ENCODE assay signal across 14 mouse cellular contexts in genomic region chr14:19942329-19942728, GRCm38 (mm10). TPM values are rescaled to one million over a fixed set of nuclear protein-coding genes. Genes with fewer than 3 reads are reported as not detected.
DNase-seq lines count a peak whose midpoint lies in the region; ATAC-seq lines count a peak whose summit lies in the region.
"Had no signal": no experiment of that assay in that cellular context is flagged by ENCODE, and none has a peak within 500 bp of the region (broad histone marks: within the 10 kb centered on the region; RNA-seq: fewer than 3 reads in every experiment).

No protein-coding gene starts in this region.

- peak; percentile 70 for ATAC-seq in midbrain, embryonic 12.5 days (ENCODE audit: low FRiP score, low read depth)

- WGBS in embryonic facial prominence, embryonic 10.5 days: 63% methylated on average over 4 of the region's 4 CpGs
- 44% methylated on average over 4 of the region's 4 CpGs for WGBS in hindbrain, embryonic 10.5 days
- WGBS in midbrain, embryonic 12.5 days: 21% methylated on average over 4 of the region's 4 CpGs

- no peaks in the 10 kb centered on the region for H3K9me3 ChIP-seq in embryonic facial prominence, embryonic 10.5 days
- H3K9me3 ChIP-seq in hindbrain, embryonic 10.5 days: no peaks in the 10 kb centered on the region
- H3K9me3 ChIP-seq in midbrain, embryonic 12.5 days: no peaks in the 10 kb centered on the region
- H3K9me3 ChIP-seq: embryonic facial prominence, embryonic 13.5 days had no signal

- H3K4me2 ChIP-seq in midbrain, embryonic 12.5 days (replicated peaks): no peak overlapping the region; the same call in 1 of the 2 replicates
- H3K4me2 ChIP-seq: embryonic facial prominence, embryonic 13.5 days had no signal

- H3K4me1 ChIP-seq in embryonic facial prominence, embryonic 10.5 days: peaks cover 10% of the 10 kb centered on the region
- H3K4me1 ChIP-seq in hindbrain, embryonic 10.5 days (replicated peaks): peaks cover 14% of the 10 kb centered on the region
- peaks cover 35% of the 10 kb centered on the region for H3K4me1 ChIP-seq in midbrain, embryonic 12.5 days

- H3K9ac ChIP-seq in midbrain, embryonic 12.5 days (replicated peaks): no peak overlapping the region
- H3K9ac ChIP-seq: embryonic facial prominence, embryonic 13.5 days; liver, embryonic 14.5 days had no signal

- H3K27ac ChIP-seq in embryonic facial prominence, embryonic 10.5 days (replicated peaks): peak overlapping the region; percentile 32; the same call in 1 of the 2 replicates
- H3K27ac ChIP-seq in hindbrain, embryonic 10.5 days: peak overlapping the region; percentile 80
- peak overlapping the region; percentile 67 for H3K27ac ChIP-seq in midbrain, embryonic 12.5 days (replicated peaks)
- H3K27ac ChIP-seq: embryonic facial prominence, embryonic 13.5 days; liver, embryonic 14.5 days had no signal

- H3K4me3 ChIP-seq in embryonic facial prominence, embryonic 10.5 days: no peak overlapping the region
- no peak overlapping the region for H3K4me3 ChIP-seq in hindbrain, embryonic 10.5 days
- no peak overlapping the region for H3K4me3 ChIP-seq in midbrain, embryonic 12.5 days
- H3K4me3 ChIP-seq: embryonic facial prominence, embryonic 13.5 days had no signal

- H3K36me3 ChIP-seq in embryonic facial prominence, embryonic 10.5 days (replicated peaks): peaks cover 17% of the 10 kb centered on the region
- peaks cover 13% of the 10 kb centered on the region; the same call in 1 of the 2 replicates for H3K36me3 ChIP-seq in hindbrain, embryonic 10.5 days
- 0 out of 2 replicates have a peak, but pooled peaks cover 14% of the 10 kb centered on the region for H3K36me3 ChIP-seq in midbrain, embryonic 12.5 days
- H3K36me3 ChIP-seq: embryonic facial prominence, embryonic 13.5 days had no signal

- H3K27me3 ChIP-seq in embryonic facial prominence, embryonic 10.5 days (replicated peaks; ENCODE audit: low read depth, poor library complexity, severe bottlenecking): no peaks in the 10 kb centered on the region
- no peaks in the 10 kb centered on the region for H3K27me3 ChIP-seq in hindbrain, embryonic 10.5 days (ENCODE audit: insufficient read depth, poor library complexity, severe bottlenecking)
- no peaks in the 10 kb centered on the region for H3K27me3 ChIP-seq in midbrain, embryonic 12.5 days
- H3K27me3 ChIP-seq: embryonic facial prominence, embryonic 13.5 days had no signal

- peak; percentile 89 for DNase-seq in heart, adult 11 months
- no peak for DNase-seq in heart, adult 8-10 months (ENCODE audit: low spot score)
- DNase-seq in embryonic facial prominence, embryonic 10.5 days (ENCODE audit: low spot score): no peak
- no peak for DNase-seq in hindbrain, embryonic 10.5 days (ENCODE audit: low spot score)
- DNase-seq in urinary bladder, postnatal 10 days (ENCODE audit: low spot score): no peak
- DNase-seq in gastrocnemius, postnatal 25 days: no peak
- no peak for DNase-seq in gastrocnemius, postnatal 4 days (ENCODE audit: low spot score in 2 of 2)
- DNase-seq: adrenal gland, adult 8-10 months; cerebellum, postnatal 36 days; kidney, adult 9 months; left cerebral cortex, postnatal 4 days had no signal

RNA-seq across cellular contexts. Expression of gene Gng2, which starts 35.1 kb away (rescaled TPM):
- total RNA-seq in heart, adult 8-10 months (2022): 10 to 100 TPM in 2 of 4 experiments, 1 to 10 TPM in 2; 9.1 to 14.0 (median 11.4) TPM
- 82.8 and 82.9 TPM in 2 replicates for polyA plus RNA-seq in embryonic facial prominence, embryonic 10.5 days (2016; fragmentation: Nextera tagmentation; extraction: Ambion mirVana)
- polyA plus RNA-seq in hindbrain, embryonic 10.5 days (2016; fragmentation: Nextera tagmentation; extraction: Ambion mirVana): 105 and 141 TPM in 2 replicates
- 186 and 195 TPM in 2 replicates for polyA plus RNA-seq in midbrain, embryonic 12.5 days (2016; fragmentation: Nextera tagmentation; extraction: Ambion mirVana)
- 1 to 10 TPM; 3.5 to 7.3 TPM for total RNA-seq in gastrocnemius, postnatal 25 days (2021)
- total RNA-seq in gastrocnemius, postnatal 4 days (2021): 10 to 100 TPM; 28.0 to 34.7 TPM
